Mouse (Mus musculus): ENCODE measurements at regions not wholly inside any gene's neighbourhood (a gene's known extent, or its start where the extent isn't known, plus 50 kb on each side); places are given as distances from the start of the nearest gene placed in this dataset.
"Not testable (repeated sequence)": the region's sequence is repeated elsewhere in the genome, so short reads cannot be mapped to it uniquely, and the experiment has no call there.

DNA sequence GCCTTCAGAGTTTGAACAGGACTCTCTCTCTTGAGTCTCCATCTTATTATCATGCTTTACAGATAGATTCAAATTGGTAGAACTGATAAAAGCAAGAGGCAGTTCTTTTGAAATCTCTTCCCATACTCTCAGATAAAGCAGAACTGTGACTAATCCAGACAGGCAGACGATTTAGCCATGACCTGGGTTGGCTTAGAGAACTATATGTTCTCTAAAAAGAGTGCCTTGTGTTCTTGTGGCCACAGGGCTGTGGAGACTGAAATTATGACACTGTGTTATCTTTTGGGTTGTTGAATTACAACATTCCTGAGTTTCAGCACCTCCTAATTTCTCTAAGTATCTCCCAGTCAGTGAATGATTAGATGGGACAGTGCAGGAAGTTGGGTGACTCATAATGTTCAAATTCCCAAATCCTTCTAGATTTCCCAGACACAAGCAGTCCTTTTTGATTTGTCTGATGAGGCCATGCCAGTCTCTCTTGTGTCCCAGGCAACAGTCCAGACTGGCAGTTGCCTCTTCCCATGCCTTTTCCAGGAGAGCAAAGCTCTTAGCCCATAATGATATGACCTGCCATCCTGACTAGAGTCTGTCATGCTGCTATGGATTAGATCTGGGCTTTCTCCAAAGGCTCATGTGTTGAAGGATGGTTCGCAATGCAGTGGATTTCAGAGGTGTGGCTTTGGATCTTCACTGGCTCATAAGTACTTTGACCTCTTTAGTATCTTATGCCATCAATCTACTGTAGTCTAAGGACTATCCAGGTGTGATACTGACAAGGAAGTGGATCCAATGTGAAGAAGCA lies 66.4 kb upstream of the Tbl1xr1 start:
- DNase-seq = no peak

DNA sequence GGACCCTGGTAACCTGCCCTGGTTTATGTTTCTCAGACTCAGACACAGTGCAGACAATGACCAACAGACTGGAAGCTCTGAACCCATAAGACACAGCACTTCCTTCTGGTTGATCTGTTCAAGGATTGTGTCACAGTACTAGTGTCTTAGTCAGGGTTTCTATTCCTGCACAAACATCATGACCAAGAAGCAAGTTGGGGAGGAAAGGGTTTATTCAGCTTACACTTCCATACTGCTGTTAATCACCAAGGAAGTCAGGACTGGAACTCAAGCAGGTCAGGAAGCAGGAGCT lies 65.8 kb upstream of the Tbl1xr1 start:
- not testable (repeated sequence) for DNase-seq

DNA sequence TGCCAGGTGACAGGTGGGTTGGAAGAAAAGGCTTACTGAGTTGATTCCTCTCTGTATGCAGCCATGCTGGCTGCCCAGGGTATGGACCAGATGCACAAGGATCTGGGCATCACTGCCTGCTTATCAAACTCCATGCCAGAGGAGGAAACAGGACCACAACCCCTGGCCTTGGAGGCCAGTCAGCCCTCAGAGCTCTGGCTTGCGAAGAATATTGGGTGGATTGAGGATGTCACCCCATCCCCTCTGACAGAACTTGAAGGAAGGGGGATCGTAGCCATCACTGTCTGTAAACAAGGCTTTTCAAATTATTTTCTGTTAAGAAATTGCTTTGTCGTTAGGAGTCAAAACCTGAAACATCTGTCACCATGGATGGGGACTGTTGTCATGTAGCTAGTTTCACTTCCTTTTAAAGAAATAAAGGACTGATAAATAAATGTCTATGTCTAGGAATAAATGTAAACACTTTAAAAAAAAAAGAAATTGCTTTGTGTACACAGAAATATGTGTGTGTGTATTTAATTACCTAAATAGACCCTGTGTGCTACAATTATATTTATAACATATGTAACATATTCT lies 55.0 kb upstream of the Tbl1xr1 start:
- no peak for DNase-seq

DNA sequence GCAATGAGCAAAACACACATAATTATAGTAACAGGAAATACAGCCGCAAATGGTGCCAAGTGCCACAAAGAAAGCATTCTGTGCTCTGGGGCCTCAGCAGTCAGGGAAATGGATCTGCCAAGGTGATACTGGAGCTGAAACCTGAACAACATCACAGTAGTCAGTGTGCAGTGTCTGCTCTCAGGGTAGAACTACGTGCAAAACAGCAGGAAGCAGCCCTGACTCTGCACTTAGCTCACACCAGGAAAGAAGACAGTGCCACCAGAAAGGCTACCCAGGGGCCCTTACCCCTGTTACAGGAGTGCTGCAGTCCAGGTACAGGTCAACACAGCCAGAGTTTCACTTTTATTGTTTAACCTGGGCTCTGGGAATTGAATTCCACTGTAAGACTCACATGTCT lies 54.0 kb upstream of the Tbl1xr1 start:
- no peak for DNase-seq

DNA sequence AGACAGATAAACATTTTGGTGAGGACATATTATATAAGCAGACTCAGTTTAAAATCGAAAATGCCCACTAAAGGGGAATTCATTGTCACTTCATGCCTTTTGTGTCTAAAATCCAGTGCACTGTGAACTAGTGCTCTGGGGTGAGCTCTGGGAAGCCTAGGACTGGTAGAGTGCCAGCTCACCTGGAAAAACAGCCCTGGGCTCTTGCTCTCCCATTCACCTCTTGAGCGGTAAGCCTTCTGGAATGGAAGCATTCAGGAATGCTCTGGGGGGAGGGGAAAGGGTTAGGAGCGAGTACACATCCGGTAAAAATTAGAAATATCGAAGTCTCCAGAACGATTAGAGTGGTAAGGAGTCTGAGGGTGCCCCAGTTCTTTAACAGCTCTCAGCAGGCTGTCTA lies 53.4 kb upstream of the Tbl1xr1 start:
- DNase-seq = no peak

DNA sequence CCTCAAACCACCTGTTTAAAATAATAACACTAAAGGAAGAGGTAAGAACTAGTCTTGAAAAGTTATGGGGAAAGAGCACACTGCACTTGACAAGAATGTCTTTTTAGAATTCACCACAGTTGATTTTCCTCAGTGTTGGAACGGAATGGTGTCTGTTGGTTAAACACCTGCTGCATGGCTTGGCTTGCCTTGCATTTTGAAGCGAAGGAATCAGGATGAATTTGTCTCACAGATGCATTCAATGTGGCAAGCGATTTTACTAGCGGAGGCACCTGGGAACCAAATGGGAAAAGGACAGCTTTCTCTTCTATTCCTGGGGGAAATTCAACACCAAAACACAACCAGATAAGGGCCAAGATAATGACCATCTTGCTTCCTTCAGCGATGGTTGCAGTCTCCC lies 52.9 kb upstream of the Tbl1xr1 start:
- no peak for DNase-seq

DNA sequence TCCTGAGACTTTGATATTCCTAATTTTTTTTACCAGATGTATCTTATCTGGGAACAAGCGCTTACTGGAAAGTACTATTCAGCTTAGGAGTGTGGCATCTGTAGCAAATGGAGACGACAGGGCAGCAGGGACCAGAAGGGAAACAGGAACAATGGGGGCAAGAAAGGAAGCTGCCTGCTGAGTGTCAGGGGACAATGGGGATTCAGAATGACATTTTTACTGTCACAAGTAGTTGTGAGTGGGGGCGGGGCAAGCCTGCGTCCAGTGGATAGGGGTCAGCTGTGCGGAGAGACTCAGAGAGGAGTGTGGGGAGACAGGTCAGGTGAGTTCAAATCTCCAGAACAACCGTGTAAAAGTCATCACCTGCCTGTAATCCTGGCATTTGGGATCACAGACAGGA lies 52.3 kb upstream of the Tbl1xr1 start:
- peak; percentile 33 for DNase-seq

DNA sequence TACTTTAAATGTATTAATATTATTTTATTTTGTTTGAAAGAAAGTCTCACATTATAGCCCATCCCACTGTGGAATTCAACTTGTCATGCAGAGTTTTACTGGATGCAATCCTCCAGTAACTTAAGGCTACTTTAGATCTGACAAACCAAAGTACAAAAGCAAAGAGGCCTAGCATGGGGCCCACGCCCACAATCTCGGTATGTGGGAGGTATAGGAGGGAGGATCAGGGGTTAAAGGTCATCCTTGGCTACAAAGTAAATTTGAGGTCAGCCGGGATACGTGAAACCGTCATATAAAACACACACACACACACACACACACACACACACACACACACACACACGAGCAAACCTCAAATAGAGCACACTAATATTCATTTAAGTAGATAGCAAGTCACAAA lies 51.3 kb upstream of the Tbl1xr1 start:
- DNase-seq = no peak

DNA sequence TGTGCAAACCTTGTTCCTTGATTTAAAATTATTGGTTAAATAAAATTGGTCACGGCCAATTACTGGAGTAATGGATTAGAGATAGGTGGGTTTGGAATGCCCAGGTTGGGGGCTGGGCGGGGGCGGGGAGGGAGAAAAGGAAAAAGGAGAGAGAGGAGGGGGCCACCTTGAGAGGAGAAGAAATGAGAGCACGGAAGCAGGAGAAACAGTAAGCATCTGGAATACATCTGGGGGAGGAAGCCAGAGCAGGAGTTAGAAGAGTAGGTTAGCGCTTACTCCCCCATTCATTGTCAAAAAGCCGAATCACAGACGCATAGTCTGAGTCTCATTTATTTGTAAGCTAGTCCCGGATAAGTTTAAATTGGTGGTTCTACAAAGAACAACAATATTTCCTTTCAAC lies 50.8 kb upstream of the Tbl1xr1 start:
- DNase-seq = no peak
